Mouse (Mus musculus) lung, embryonic 15.5 days (tissue): ENCODE results near the gene Myo1e. TPM values are rescaled to one million over a fixed set of nuclear protein-coding genes. Genes with fewer than 3 reads are reported as not detected.

ENCODE experiments used
- ATAC-seq: fragments of 200-750 bp; cut with Nextera tagmentation; 2 replicates; pipeline ENCODE4 v1.8.0; 2017; ENCODE audit warnings: moderate number of reproducible peaks, borderline replicate concordance; ENCODE audit not compliant: low FRiP score, low TSS enrichment; ENCODE audit errors: extremely low read depth
- H3K27ac ChIP-seq: fragments of 300-500 bp; sonication (generic); 2 replicates; pipeline ENCODE4 v1.5.1; 2015; ENCODE audit warnings: moderate library complexity, mild to moderate bottlenecking, inconsistent platforms
- H3K27me3 ChIP-seq: fragments of 300-500 bp; sonication (generic); 2 replicates; pipeline ENCODE4 v1.6.1; 2015; ENCODE audit warnings: inconsistent platforms
- H3K36me3 ChIP-seq: fragments of 300-500 bp; sonication (generic); 2 replicates; pipeline ENCODE4 v1.6.1; 2015; ENCODE audit warnings: inconsistent platforms
- H3K4me1 ChIP-seq: fragments of 300-500 bp; sonication (generic); 2 replicates; pipeline ENCODE4 v1.6.1; 2015; ENCODE audit warnings: inconsistent platforms
- H3K4me2 ChIP-seq: fragments of 300-500 bp; sonication (generic); 2 replicates; pipeline ENCODE4 v1.6.1; 2015; ENCODE audit warnings: inconsistent platforms, mild to moderate bottlenecking, moderate library complexity
- H3K4me3 ChIP-seq: fragments of 300-500 bp; sonication (generic); 2 replicates; pipeline ENCODE4 v1.5.1; 2015; ENCODE audit warnings: mild to moderate bottlenecking, inconsistent platforms
- H3K9ac ChIP-seq: fragments of 300-500 bp; sonication (generic); 2 replicates; pipeline ENCODE4 v1.6.1; 2015; ENCODE audit warnings: inconsistent platforms
- H3K9me3 ChIP-seq: fragments of 300-500 bp; sonication (generic); 2 replicates; pipeline ENCODE4 v1.6.1; 2016; ENCODE audit warnings: inconsistent platforms
- WGBS: fragments of 180-500 bp; shearing (Covaris S2); methylation state at CpG from one replicate; pipeline ENCODE4 v1.1.7; 2015; 5-methylcytosine and 5-hydroxymethylcytosine counted together
- polyA plus RNA-seq: library from polyadenylated mRNA; unstranded; fragments of >200 nt; fragmentation: Nextera tagmentation; extraction: Ambion mirVana; gene quantifications from 2 replicates; pipeline ENCODE4 v1.2.1, GENCODE M21; 2015

Myo1e gene
- polyA plus RNA-seq, 1 experiment from 2014 or later = 40.3 TPM

- peaks cover 25% of the 10 kb centered on the region for H3K4me1 ChIP-seq
- 81% methylated on average over 4 of the region's 4 CpGs for WGBS
- no peaks in the 10 kb centered on the region for H3K36me3 ChIP-seq
- no peaks in the 10 kb centered on the region for H3K27me3 ChIP-seq
- no peaks in the 10 kb centered on the region for H3K9me3 ChIP-seq
- no peak overlapping the region for H3K9ac ChIP-seq
- no peak for ATAC-seq
- H3K27ac ChIP-seq = no peak overlapping the region
- no peak overlapping the region for H3K4me2 ChIP-seq
- no peak overlapping the region for H3K4me3 ChIP-seq
These were observed 19.2 kb downstream of the Myo1e start for GRCm38 (mm10) chr9:70226359-70226758.

- Histone ChIP-seq H3K27ac (peak overlapping the region; percentile 52), H3K4me1 (peaks cover 20% of the 10 kb centered on the region), H3K36me3 (no peaks in the 10 kb centered on the region), H3K27me3 (no peaks in the 10 kb centered on the region), H3K4me3 (no peak overlapping the region), H3K4me2 (no peak overlapping the region), H3K9ac (no peak overlapping the region), H3K9me3 (no peaks in the 10 kb centered on the region)
- 62% methylated on average over 8 of the region's 8 CpGs for WGBS
- ATAC-seq = peak; percentile 74
These were observed 22.7 kb downstream of the Myo1e start for GRCm38 (mm10) chr9:70229823-70230222.

DNA sequence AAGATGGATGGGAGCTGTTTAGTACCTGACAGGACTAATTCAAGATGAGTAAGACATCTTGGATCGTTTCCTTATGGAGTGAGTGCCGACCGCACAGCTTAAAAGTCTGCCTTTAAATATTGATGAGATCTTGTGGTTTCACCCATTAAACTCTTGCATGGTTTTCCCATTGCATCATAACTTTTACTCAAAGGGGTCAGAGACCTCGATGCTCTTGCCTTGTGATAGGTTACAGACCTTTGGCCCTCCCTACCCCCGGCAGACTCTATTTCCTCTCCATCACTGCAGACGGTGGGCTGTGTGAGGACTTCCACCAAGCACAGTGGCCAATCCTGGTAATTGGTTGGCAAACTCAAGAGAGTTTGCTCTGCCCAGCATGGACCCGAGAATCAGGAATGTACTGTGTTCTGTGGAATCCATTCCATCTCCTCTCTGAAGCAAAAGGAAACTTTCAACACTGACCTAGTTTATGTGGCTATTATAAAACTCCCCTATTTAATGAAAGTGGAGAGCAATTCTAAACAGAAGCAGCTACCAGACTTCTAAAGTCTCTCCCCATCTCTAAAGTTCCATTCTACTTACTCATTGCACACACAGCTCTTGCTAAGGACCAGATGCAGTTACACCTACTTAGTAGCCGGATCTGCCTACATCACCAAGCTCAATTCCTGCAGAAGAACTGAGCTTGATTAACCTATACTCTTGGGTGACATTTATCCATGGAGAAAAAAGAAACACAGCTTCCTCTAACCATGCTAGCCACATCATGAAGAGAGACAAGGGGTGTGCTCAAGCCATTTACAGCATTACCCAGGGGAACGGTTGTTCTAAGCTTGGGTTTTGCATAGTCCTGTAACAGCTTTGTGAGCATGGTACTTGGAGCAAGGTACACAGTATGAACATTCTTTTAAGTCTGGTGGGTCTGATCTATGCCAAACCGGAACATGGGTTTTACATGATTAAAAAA lies 25.2 kb downstream of the Myo1e start:
- Histone ChIP-seq H3K9me3 (no peaks in the 10 kb centered on the region), H3K4me2 (no peak overlapping the region), H3K9ac (no peak overlapping the region), H3K27me3 (no peaks in the 10 kb centered on the region), H3K4me3 (no peak overlapping the region), H3K27ac (no peak overlapping the region), H3K36me3 (no peaks in the 10 kb centered on the region), H3K4me1 (peaks cover 43% of the 10 kb centered on the region)
- ATAC-seq = no peak
- 76% methylated on average over 10 of the region's 10 CpGs for WGBS

DNA sequence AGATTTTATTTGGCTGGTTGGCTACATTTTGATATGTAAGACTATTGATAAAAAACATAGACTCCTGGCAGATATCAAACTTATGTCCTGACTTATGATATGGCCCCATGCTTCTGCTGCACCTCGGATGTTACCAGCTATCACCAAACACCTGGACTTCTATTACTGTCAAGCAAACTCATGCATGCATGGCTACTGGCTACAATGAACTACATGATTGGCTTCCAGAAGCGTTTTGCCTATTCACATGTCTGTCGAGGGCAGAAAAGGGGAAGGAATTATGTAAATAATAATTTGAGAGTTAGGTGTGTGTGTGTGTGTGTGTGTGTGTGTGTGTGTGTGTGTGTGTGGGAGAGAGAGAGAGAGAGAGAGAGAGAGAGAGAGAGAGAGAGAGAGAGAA lies 30.0 kb downstream of the Myo1e start:
- H3K9ac ChIP-seq = no peak overlapping the region
- WGBS = 42% methylated on average over 3 of the region's 3 CpGs
- peaks cover 70% of the 10 kb centered on the region for H3K4me1 ChIP-seq
- no peak for ATAC-seq
- no peaks in the 10 kb centered on the region for H3K9me3 ChIP-seq
- peak overlapping the region; percentile 14; the same call in 1 of the 2 replicates for H3K4me2 ChIP-seq
- H3K27me3 ChIP-seq = no peaks in the 10 kb centered on the region
- H3K4me3 ChIP-seq = no peak overlapping the region
- H3K27ac ChIP-seq = peak overlapping the region; percentile 81
- H3K36me3 ChIP-seq = no peaks in the 10 kb centered on the region

GRCm38 (mm10) chr9:70237561-70237960 lies 30.4 kb downstream of the Myo1e start:
- peaks cover 73% of the 10 kb centered on the region for H3K4me1 ChIP-seq
- peak overlapping the region; percentile 23; the same call in 1 of the 2 replicates for H3K4me2 ChIP-seq
- H3K27ac ChIP-seq = peak overlapping the region; percentile 81
- no peaks in the 10 kb centered on the region for H3K27me3 ChIP-seq
- no peak overlapping the region for H3K9ac ChIP-seq
- peak; percentile 77 for ATAC-seq
- WGBS = 11% methylated on average over 2 of the region's 2 CpGs
- H3K36me3 ChIP-seq = no peaks in the 10 kb centered on the region
- H3K9me3 ChIP-seq = no peaks in the 10 kb centered on the region
- H3K4me3 ChIP-seq = no peak overlapping the region

DNA sequence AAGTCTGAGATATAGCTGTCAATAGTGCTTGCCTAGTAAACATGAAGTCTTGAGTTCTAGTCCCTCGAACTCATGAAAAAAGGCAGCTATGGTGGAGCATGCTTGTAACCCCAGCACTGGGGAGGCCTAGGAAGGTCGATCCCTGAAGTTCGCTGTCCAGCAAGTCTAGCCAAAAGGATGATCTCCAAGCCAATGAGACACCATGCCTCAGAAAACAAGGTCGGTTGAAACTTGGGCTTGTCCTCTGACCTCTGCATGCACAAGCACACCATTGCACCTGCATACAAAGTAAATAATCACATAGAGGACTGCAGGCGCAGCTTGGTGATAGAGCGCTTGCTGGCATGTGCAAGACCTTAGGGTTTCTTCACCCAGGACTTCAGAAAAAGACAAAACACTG lies 31.2 kb downstream of the Myo1e start:
- Histone ChIP-seq H3K4me3 (no peak overlapping the region), H3K27me3 (no peaks in the 10 kb centered on the region), H3K27ac (peak overlapping the region; percentile 81), H3K4me1 (peaks cover 81% of the 10 kb centered on the region), H3K9ac (no peak overlapping the region), H3K4me2 (0 out of 2 replicates have a peak overlapping the region, but pooled peaks have one; percentile 23), H3K36me3 (no peaks in the 10 kb centered on the region), H3K9me3 (no peaks in the 10 kb centered on the region)
- WGBS = 66% methylated on average over 6 of the region's 6 CpGs
- no peak for ATAC-seq

- H3K4me3 ChIP-seq = no peak overlapping the region
- H3K27me3 ChIP-seq = no peaks in the 10 kb centered on the region
- WGBS = 63% methylated on average over 3 of the region's 3 CpGs
- no peaks in the 10 kb centered on the region for H3K9me3 ChIP-seq
- no peak overlapping the region for H3K9ac ChIP-seq
- H3K27ac ChIP-seq = no peak overlapping the region
- peaks cover 88% of the 10 kb centered on the region for H3K4me1 ChIP-seq
- ATAC-seq = no peak
- H3K36me3 ChIP-seq = no peaks in the 10 kb centered on the region
- no peak overlapping the region for H3K4me2 ChIP-seq
These were observed 32.1 kb downstream of the Myo1e start for GRCm38 (mm10) chr9:70239229-70239628.

GRCm38 (mm10) chr9:70240703-70241410 lies 33.7 kb downstream of the Myo1e start:
- WGBS = 37% methylated on average over 16 of the region's 16 CpGs

GRCm38 (mm10) chr9:70241411-70241961 lies 34.3 kb downstream of the Myo1e start:
- Histone ChIP-seq H3K4me3 (no peak overlapping the region), H3K36me3 (no peaks in the 10 kb centered on the region), H3K27ac (peak overlapping the region; percentile 84), H3K9ac (no peak overlapping the region), H3K27me3 (no peaks in the 10 kb centered on the region), H3K9me3 (no peaks in the 10 kb centered on the region), H3K4me2 (peak overlapping the region; percentile 23), H3K4me1 (peaks cover 75% of the 10 kb centered on the region)
- 26% methylated on average over 8 of the region's 8 CpGs for WGBS
- ATAC-seq = peak; percentile 77

More at GRCm38 (mm10) chr9:70240703-70241410, 33.7 kb downstream of the Myo1e start:
- Histone ChIP-seq H3K9ac (no peak overlapping the region), H3K4me1 (peaks cover 78% of the 10 kb centered on the region), H3K9me3 (no peaks in the 10 kb centered on the region), H3K36me3 (no peaks in the 10 kb centered on the region), H3K27me3 (no peaks in the 10 kb centered on the region), H3K4me2 (peak overlapping the region; percentile 23), H3K4me3 (no peak overlapping the region), H3K27ac (peak overlapping the region; percentile 84)
- no peak for ATAC-seq

- H3K4me1 ChIP-seq = peaks cover 68% of the 10 kb centered on the region
- H3K9ac ChIP-seq = no peak overlapping the region
- H3K27me3 ChIP-seq = no peaks in the 10 kb centered on the region
- 47% methylated on average over 4 of the region's 4 CpGs for WGBS
- no peak overlapping the region for H3K4me3 ChIP-seq
- peak overlapping the region; percentile 0; the same call in 1 of the 2 replicates for H3K4me2 ChIP-seq
- H3K36me3 ChIP-seq = no peaks in the 10 kb centered on the region
- peak overlapping the region; percentile 84 for H3K27ac ChIP-seq
- H3K9me3 ChIP-seq = no peaks in the 10 kb centered on the region
- peak; percentile 23; the same call in 1 of the 2 replicates for ATAC-seq
These were observed 35.1 kb downstream of the Myo1e start for GRCm38 (mm10) chr9:70242112-70242862.

DNA sequence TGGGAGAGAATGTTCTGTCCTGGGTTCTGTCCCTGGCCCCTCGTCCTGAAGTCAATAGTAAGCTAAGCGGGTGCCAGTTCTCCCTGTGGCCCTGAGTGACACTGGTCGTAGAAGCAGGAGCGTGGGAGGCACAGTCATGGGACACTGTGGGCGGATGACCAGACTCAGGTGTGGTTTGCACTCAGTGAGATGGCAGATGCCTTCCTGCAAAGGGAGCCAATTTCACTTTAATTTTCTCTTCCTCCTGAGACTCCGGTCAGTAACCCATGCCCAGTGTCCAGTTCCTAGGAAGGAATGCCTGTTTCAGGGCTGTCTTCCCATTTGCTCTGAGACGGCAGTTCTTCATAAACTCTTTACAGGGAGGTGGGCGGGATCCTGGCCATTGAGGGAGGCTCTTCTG lies 36.1 kb downstream of the Myo1e start:
- no peaks in the 10 kb centered on the region for H3K27me3 ChIP-seq
- H3K27ac ChIP-seq = peak overlapping the region; percentile 84
- no peak overlapping the region for H3K4me3 ChIP-seq
- no peaks in the 10 kb centered on the region for H3K9me3 ChIP-seq
- peaks cover 64% of the 10 kb centered on the region for H3K4me1 ChIP-seq
- no peaks in the 10 kb centered on the region for H3K36me3 ChIP-seq
- no peak overlapping the region for H3K9ac ChIP-seq
- ATAC-seq = 0 out of 2 replicates have a peak, but pooled peaks have one; percentile 27
- peak overlapping the region; percentile 17; the same call in 1 of the 2 replicates for H3K4me2 ChIP-seq
- 42% methylated on average over 8 of the region's 8 CpGs for WGBS
